18 mouse cellular contexts compared by ENCODE assay signal in the genomic region with DNA sequence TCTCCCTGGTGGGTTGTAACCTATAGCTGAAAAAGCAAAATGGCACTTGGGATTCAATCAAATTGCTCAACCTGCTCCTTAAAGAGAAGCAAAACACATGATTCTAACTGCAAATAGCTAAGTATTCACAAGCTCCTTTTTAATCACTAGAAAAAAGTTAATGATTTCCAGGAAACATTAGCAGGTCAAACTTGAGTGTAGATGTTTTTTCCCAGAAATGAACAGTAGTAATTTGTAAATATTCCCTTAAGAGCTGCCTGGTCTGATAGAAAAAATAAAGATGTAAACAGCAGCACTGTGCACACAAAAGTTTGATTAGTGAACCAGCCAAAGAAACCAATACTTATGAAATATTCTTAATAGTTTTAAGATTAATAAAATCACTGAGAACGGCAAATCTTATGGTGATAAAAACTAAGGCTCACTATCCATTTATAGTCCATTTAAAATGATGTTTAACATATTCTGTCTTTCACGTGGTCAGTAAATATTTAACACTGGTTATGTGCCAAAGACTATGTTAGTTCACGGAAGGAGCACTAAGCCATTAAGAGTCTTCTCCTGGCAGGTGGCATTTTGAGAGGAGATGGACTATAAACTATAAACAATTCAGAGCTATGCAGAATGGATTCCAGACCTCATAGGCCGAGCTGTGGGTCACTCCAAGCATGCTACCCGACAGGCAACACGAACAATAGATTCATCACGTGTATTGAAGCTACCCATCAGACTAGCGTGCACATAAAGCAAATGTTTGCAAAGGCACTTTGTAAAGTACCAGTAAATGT. TPM values are rescaled to one million over a fixed set of nuclear protein-coding genes. Genes with fewer than 3 reads are reported as not detected.
A peak's percentile ranks its signal among the peaks of the same experiment; 100 is the strongest.
DNase-seq lines count a peak whose midpoint lies in the region; ATAC-seq and TF ChIP-seq lines count a peak whose summit lies in the region.
"Had no signal": no experiment of that assay in that cellular context is flagged by ENCODE, and none has a peak within 500 bp of the region (broad histone marks: within the 10 kb centered on the region; RNA-seq: fewer than 3 reads in every experiment).

No protein-coding gene starts in this region.

- ATAC-seq in intestine, embryonic 16.5 days: no peak
- ATAC-seq in intestine, embryonic 15.5 days: no peak
- ATAC-seq in lung, postnatal 0 days: peak; percentile 51
- ATAC-seq in midbrain, embryonic 13.5 days: no peak
- ATAC-seq: forebrain, embryonic 16.5 days had no signal

- H3K4me2 ChIP-seq in intestine, embryonic 16.5 days (ENCODE audit: low read depth, low read length): no peak overlapping the region
- no peak overlapping the region for H3K4me2 ChIP-seq in intestine, embryonic 15.5 days (replicated peaks)
- no peak overlapping the region for H3K4me2 ChIP-seq in lung, postnatal 0 days (replicated peaks; ENCODE audit: low read depth, low read length)
- no peak overlapping the region for H3K4me2 ChIP-seq in midbrain, embryonic 13.5 days (replicated peaks)
- H3K4me2 ChIP-seq: embryonic facial prominence, embryonic 13.5 days; heart, embryonic 12.5 days; hindbrain, embryonic 15.5 days; neural tube, embryonic 12.5 days had no signal

- H3K9ac ChIP-seq in intestine, embryonic 16.5 days (ENCODE audit: low read depth, low read length): no peak overlapping the region
- no peak overlapping the region for H3K9ac ChIP-seq in intestine, embryonic 15.5 days
- no peak overlapping the region for H3K9ac ChIP-seq in lung, postnatal 0 days (replicated peaks; ENCODE audit: low read depth)
- no peak overlapping the region for H3K9ac ChIP-seq in midbrain, embryonic 13.5 days (replicated peaks)
- H3K9ac ChIP-seq: embryonic facial prominence, embryonic 13.5 days; heart, embryonic 12.5 days; hindbrain, embryonic 15.5 days; neural tube, embryonic 12.5 days had no signal

- H3K4me3 ChIP-seq in intestine, embryonic 16.5 days (ENCODE audit: low read length): no peak overlapping the region
- H3K4me3 ChIP-seq in intestine, embryonic 15.5 days (replicated peaks): no peak overlapping the region
- no peak overlapping the region for H3K4me3 ChIP-seq in lung, postnatal 0 days (ENCODE audit: low read depth, low read length)
- no peak overlapping the region for H3K4me3 ChIP-seq in lung, adult 2 months (replicated peaks; ENCODE audit: extremely low read depth, low read depth, low read length)
- no peak overlapping the region for H3K4me3 ChIP-seq in left cerebral cortex, adult 2 months
- H3K4me3 ChIP-seq in midbrain, embryonic 13.5 days (replicated peaks): no peak overlapping the region
- H3K4me3 ChIP-seq: embryonic facial prominence, embryonic 13.5 days; heart, embryonic 12.5 days; hindbrain, embryonic 15.5 days; megakaryocyte, embryonic 14.5 days; neural tube, embryonic 12.5 days had no signal

- peak; percentile 37 for TF ChIP-seq EP300 in lung, postnatal 0 days (IDR thresholded peaks at IDR 0.05)

- intact Hi-C loops in left cerebral cortex, adult 2 months (cut with DNase I): no loop called here

- H3K27me3 ChIP-seq in intestine, embryonic 16.5 days (replicated peaks; ENCODE audit: control insufficient read depth, insufficient read depth, low read length): no peaks in the 10 kb centered on the region
- no peaks in the 10 kb centered on the region for H3K27me3 ChIP-seq in intestine, embryonic 15.5 days (replicated peaks)
- no peaks in the 10 kb centered on the region for H3K27me3 ChIP-seq in lung, postnatal 0 days (replicated peaks; ENCODE audit: insufficient read depth, low read length)
- no peaks in the 10 kb centered on the region for H3K27me3 ChIP-seq in midbrain, embryonic 13.5 days
- H3K27me3 ChIP-seq: embryonic facial prominence, embryonic 13.5 days; heart, embryonic 12.5 days; hindbrain, embryonic 15.5 days; megakaryocyte, embryonic 14.5 days; neural tube, embryonic 12.5 days had no signal

- WGBS in intestine, embryonic 16.5 days: 40% methylated on average over 8 of the region's 8 CpGs
- WGBS in intestine, embryonic 15.5 days: 39% methylated on average over 8 of the region's 8 CpGs
- 46% methylated on average over 8 of the region's 8 CpGs for WGBS in lung, postnatal 0 days
- 53% methylated on average over 8 of the region's 8 CpGs for WGBS in lung, adult 2 months
- WGBS in midbrain, embryonic 13.5 days: 81% methylated on average over 8 of the region's 8 CpGs

- peak; percentile 57 for DNase-seq in lung, postnatal 0 days (ENCODE audit: low spot score)
- DNase-seq in lung, adult 2 months: no peak
- DNase-seq in kidney, postnatal 14 days: peak; percentile 56
- no peak for DNase-seq in left cerebral cortex, adult 2 months (ENCODE audit: extremely low spot score in 1 of 2, low spot score in 2 of 2)
- no peak for DNase-seq in right cerebral cortex, adult 18-20 months
- DNase-seq: cerebellum, adult 9-11 months; heart, postnatal 36 days; layer of hippocampus, postnatal 36 days; left cerebral cortex, postnatal 4 days had no signal

- no peak for TF ChIP-seq CTCF in lung, postnatal 0 days (IDR thresholded peaks at IDR 0.05)
- TF ChIP-seq CTCF in lung, adult 2 months (IDR thresholded peaks at IDR 0.05; ENCODE audit: insufficient read depth, low read length): no peak
- TF ChIP-seq CTCF in left cerebral cortex, adult 2 months (IDR thresholded peaks at IDR 0.05): no peak

- no peak for TF ChIP-seq POLR2A in lung, adult 2 months (IDR thresholded peaks at IDR 0.05; ENCODE audit: borderline replicate concordance, extremely low read depth, low read depth, low read length)

- H3K36me3 ChIP-seq in intestine, embryonic 16.5 days (ENCODE audit: control insufficient read depth, insufficient read depth, low read length): no peaks in the 10 kb centered on the region
- no peaks in the 10 kb centered on the region for H3K36me3 ChIP-seq in intestine, embryonic 15.5 days
- no peaks in the 10 kb centered on the region for H3K36me3 ChIP-seq in lung, postnatal 0 days (ENCODE audit: insufficient read depth, low read length)
- no peaks in the 10 kb centered on the region for H3K36me3 ChIP-seq in midbrain, embryonic 13.5 days
- H3K36me3 ChIP-seq: heart, embryonic 12.5 days; hindbrain, embryonic 15.5 days; neural tube, embryonic 12.5 days had no signal

- no peaks in the 10 kb centered on the region for H3K9me3 ChIP-seq in intestine, embryonic 16.5 days (ENCODE audit: control insufficient read depth, low read length)
- H3K9me3 ChIP-seq in intestine, embryonic 15.5 days: no peaks in the 10 kb centered on the region
- H3K9me3 ChIP-seq in lung, postnatal 0 days (ENCODE audit: low read length): no peaks in the 10 kb centered on the region
- no peaks in the 10 kb centered on the region for H3K9me3 ChIP-seq in midbrain, embryonic 13.5 days
- H3K9me3 ChIP-seq: embryonic facial prominence, embryonic 13.5 days; heart, embryonic 12.5 days; hindbrain, embryonic 15.5 days; neural tube, embryonic 12.5 days had no signal

- H3K27ac ChIP-seq in intestine, embryonic 16.5 days (ENCODE audit: low read length): 0 out of 2 replicates have a peak overlapping the region, but pooled peaks have one; percentile 1
- no peak overlapping the region for H3K27ac ChIP-seq in intestine, embryonic 15.5 days
- H3K27ac ChIP-seq in lung, postnatal 0 days (ENCODE audit: low read length): peak overlapping the region; percentile 32; the same call in 1 of the 2 replicates
- H3K27ac ChIP-seq in left cerebral cortex, adult 2 months: no peak overlapping the region
- no peak overlapping the region for H3K27ac ChIP-seq in midbrain, embryonic 13.5 days
- H3K27ac ChIP-seq: embryonic facial prominence, embryonic 13.5 days; hindbrain, embryonic 15.5 days; neural tube, embryonic 12.5 days had no signal

- H3K4me1 ChIP-seq in intestine, embryonic 16.5 days (ENCODE audit: control insufficient read depth, insufficient read depth, low read length): peaks cover 9% of the 10 kb centered on the region
- H3K4me1 ChIP-seq in intestine, embryonic 15.5 days (replicated peaks): no peaks in the 10 kb centered on the region
- H3K4me1 ChIP-seq in lung, postnatal 0 days (ENCODE audit: insufficient read depth, low read depth, low read length): no peaks in the 10 kb centered on the region; the same call in 1 of the 2 replicates
- peaks cover 16% of the 10 kb centered on the region for H3K4me1 ChIP-seq in lung, adult 2 months (ENCODE audit: control insufficient read depth, insufficient read depth, low read length)
- H3K4me1 ChIP-seq in midbrain, embryonic 13.5 days (replicated peaks): 0 out of 2 replicates have a peak, but pooled peaks cover 3% of the 10 kb centered on the region
- H3K4me1 ChIP-seq: embryonic facial prominence, embryonic 13.5 days; hindbrain, embryonic 15.5 days; neural tube, embryonic 12.5 days had no signal

RNA-seq across cellular contexts. Expression of a gene that starts 43.6 kb away (rescaled TPM):
- 8.1 and 9.4 TPM in 2 replicates for polyA plus RNA-seq in intestine, embryonic 16.5 days (2015; fragmentation: Nextera tagmentation; extraction: Ambion mirVana)
- 9.3 and 10.0 TPM in 2 replicates for polyA plus RNA-seq in intestine, embryonic 15.5 days (2015; fragmentation: Nextera tagmentation; extraction: Ambion mirVana)
- 8.8 and 12.4 TPM in 2 replicates for polyA plus RNA-seq in lung, postnatal 0 days (2015; fragmentation: Nextera tagmentation; extraction: Ambion mirVana)
- polyA plus RNA-seq in lung, adult 2 months (2012; rRNA removed): 4.0 and 4.6 TPM in 2 replicates
- total RNA-seq in left cerebral cortex, adult 2 months (2021): 100 to 1,000 TPM in 1 of 2 experiments, 10 to 100 TPM in 1; 97.2 to 104 TPM
- polyA plus RNA-seq in midbrain, embryonic 13.5 days (2015; fragmentation: Nextera tagmentation; extraction: Ambion mirVana): 11.3 and 11.9 TPM in 2 replicates

Comparison
In these comparisons a context has a peak if more than half of its experiments do, and no peak if none do; other contexts are left out.
1. H3K27ac ChIP-seq: peak in intestine, embryonic 16.5 days (single experiment) and lung, postnatal 0 days (single experiment); none in intestine, embryonic 15.5 days (single experiment), left cerebral cortex, adult 2 months (single experiment) and midbrain, embryonic 13.5 days (single experiment).
2. DNase-seq: peak in lung, postnatal 0 days (single experiment) and kidney, postnatal 14 days (single experiment); none in lung, adult 2 months (single experiment), left cerebral cortex, adult 2 months (0 of 2) and right cerebral cortex, adult 18-20 months (single experiment).